Mouse (Mus musculus) liver, embryonic 15.5 days (tissue): ENCODE data around the gene Atp1a4. TPM values are rescaled to one million over a fixed set of nuclear protein-coding genes. Genes with fewer than 3 reads are reported as not detected.

ENCODE experiments used
- ATAC-seq: fragments of 200-750 bp; cut with Nextera tagmentation; 2 replicates; pipeline ENCODE4 v1.8.0; 2017; ENCODE audit warnings: moderate number of reproducible peaks, mild to moderate bottlenecking, moderate library complexity; ENCODE audit not compliant: insufficient read depth
- H3K27ac ChIP-seq: fragments of 300-500 bp; sonication (generic); replicated peaks from 2 replicates; pipeline ENCODE4 v1.5.1; 2015; ENCODE audit warnings: mild to moderate bottlenecking, inconsistent platforms
- H3K27me3 ChIP-seq: fragments of 300-500 bp; sonication (generic); 2 replicates; pipeline ENCODE4 v1.6.1; 2015; ENCODE audit warnings: mild to moderate bottlenecking, inconsistent platforms
- H3K36me3 ChIP-seq: fragments of 300-500 bp; sonication (generic); replicated peaks from 2 replicates; pipeline ENCODE4 v1.6.1; 2015; ENCODE audit warnings: moderate library complexity, mild to moderate bottlenecking, inconsistent platforms
- H3K4me1 ChIP-seq: fragments of 300-500 bp; sonication (generic); replicated peaks from 2 replicates; pipeline ENCODE4 v1.6.1; 2015; ENCODE audit warnings: inconsistent platforms
- H3K4me2 ChIP-seq: fragments of 300-500 bp; sonication (generic); 2 replicates; pipeline ENCODE4 v1.6.1; 2015; ENCODE audit warnings: moderate library complexity, mild to moderate bottlenecking, inconsistent platforms
- H3K4me3 ChIP-seq: fragments of 300-500 bp; sonication (generic); replicated peaks from 2 replicates; pipeline ENCODE4 v1.5.1; 2015; ENCODE audit warnings: mild to moderate bottlenecking, inconsistent platforms
- H3K9ac ChIP-seq: fragments of 300-500 bp; sonication (generic); 2 replicates; pipeline ENCODE4 v1.6.1; 2015; ENCODE audit warnings: moderate library complexity, mild to moderate bottlenecking, inconsistent platforms
- H3K9me3 ChIP-seq: fragments of 300-500 bp; sonication (generic); replicated peaks from 2 replicates; pipeline ENCODE4 v1.6.1; 2016; ENCODE audit warnings: inconsistent platforms
- WGBS: fragments of 180-500 bp; shearing (Covaris S2); methylation state at CpG from one replicate; pipeline ENCODE4 v1.1.7; 2015; ENCODE audit warnings: mixed read lengths; ENCODE audit not compliant: insufficient replicate concordance; 5-methylcytosine and 5-hydroxymethylcytosine counted together
- polyA plus RNA-seq: library from polyadenylated mRNA; unstranded; fragments of >200 nt; fragmentation: Nextera tagmentation; extraction: Ambion mirVana; gene quantifications from 2 replicates; pipeline ENCODE4 v1.2.1, GENCODE M21; 2015

The Atp1a4 gene
- polyA plus RNA-seq, result 0.02 TPM in 1 of 2 replicates, not detected in the other

GRCm38 (mm10) chr1:172258314-172258713, at the start of gene Atp1a4:
Gene Atp1a4 (minus strand): TSS chr1:172258414.
- Histone ChIP-seq H3K9ac (no peak within 1 kb of the TSS), H3K27ac (no peak within 1 kb of the TSS), H3K4me3 (no peak within 1 kb of the TSS), H3K36me3 (no peaks in the 10 kb centered on the region), H3K27me3 (no peaks in the 10 kb centered on the region), H3K4me1 (no peaks in the 10 kb centered on the region), H3K9me3 (no peaks in the 10 kb centered on the region), H3K4me2 (no peak within 1 kb of the TSS)
- 72% methylated on average over 6 of the region's 6 CpGs for WGBS
- ATAC-seq, result no peak

GRCm38 (mm10) chr1:172307936-172308335, 49.7 kb upstream of the Atp1a4 start:
- no peaks in the 10 kb centered on the region for H3K36me3 ChIP-seq

GRCm38 (mm10) chr1:172306885-172307284, 48.7 kb upstream of the Atp1a4 start:
- H3K9me3 ChIP-seq, result no peaks in the 10 kb centered on the region
- H3K9ac ChIP-seq, result no peak overlapping the region
- 63% methylated on average over 6 of the region's 6 CpGs for WGBS
- peaks cover 23% of the 10 kb centered on the region; the same call in 1 of the 2 replicates for H3K27me3 ChIP-seq
- ATAC-seq, result no peak
- H3K27ac ChIP-seq, result no peak overlapping the region
- no peak overlapping the region for H3K4me2 ChIP-seq
- peaks cover 62% of the 10 kb centered on the region for H3K4me1 ChIP-seq
- no peak overlapping the region for H3K4me3 ChIP-seq
- no peaks in the 10 kb centered on the region for H3K36me3 ChIP-seq

More at GRCm38 (mm10) chr1:172307936-172308335, 49.7 kb upstream of the Atp1a4 start:
- no peak overlapping the region for H3K4me3 ChIP-seq
- WGBS, result 66% methylated on average over 10 of the region's 10 CpGs
- peaks cover 19% of the 10 kb centered on the region; the same call in 1 of the 2 replicates for H3K27me3 ChIP-seq
- no peak for ATAC-seq
- H3K9ac ChIP-seq, result no peak overlapping the region
- H3K4me2 ChIP-seq, result no peak overlapping the region
- no peaks in the 10 kb centered on the region for H3K9me3 ChIP-seq
- H3K4me1 ChIP-seq, result peaks cover 63% of the 10 kb centered on the region
- H3K27ac ChIP-seq, result peak overlapping the region; percentile 45

- H3K27me3 ChIP-seq, result peaks cover 26% of the 10 kb centered on the region; the same call in 1 of the 2 replicates
- peaks cover 55% of the 10 kb centered on the region for H3K4me1 ChIP-seq
- no peaks in the 10 kb centered on the region for H3K36me3 ChIP-seq
- H3K9ac ChIP-seq, result no peak overlapping the region
- WGBS, result 12% methylated on average over 4 of the region's 4 CpGs
- no peak overlapping the region for H3K4me3 ChIP-seq
- ATAC-seq, result no peak
- H3K27ac ChIP-seq, result no peak overlapping the region
- no peak overlapping the region for H3K4me2 ChIP-seq
- H3K9me3 ChIP-seq, result no peaks in the 10 kb centered on the region
Measured at GRCm38 (mm10) chr1:172306196-172306595, 48.0 kb upstream of the Atp1a4 start.

- H3K9ac ChIP-seq, result no peak overlapping the region
- peaks cover 31% of the 10 kb centered on the region; the same call in 1 of the 2 replicates for H3K27me3 ChIP-seq
- no peaks in the 10 kb centered on the region for H3K36me3 ChIP-seq
- H3K4me3 ChIP-seq, result no peak overlapping the region
- ATAC-seq, result no peak
- no peak overlapping the region for H3K27ac ChIP-seq
- peaks cover 50% of the 10 kb centered on the region for H3K4me1 ChIP-seq
- WGBS, result 40% methylated on average over 3 of the region's 3 CpGs
- no peak overlapping the region for H3K4me2 ChIP-seq
- no peaks in the 10 kb centered on the region for H3K9me3 ChIP-seq
Measured at GRCm38 (mm10) chr1:172305635-172306034, 47.4 kb upstream of the Atp1a4 start.

GRCm38 (mm10) chr1:172305153-172305552, 46.9 kb upstream of the Atp1a4 start:
- H3K9ac ChIP-seq, result no peak overlapping the region
- no peak overlapping the region for H3K27ac ChIP-seq
- H3K4me2 ChIP-seq, result no peak overlapping the region
- WGBS, result 28% methylated on average over 2 of the region's 2 CpGs
- ATAC-seq, result no peak
- peaks cover 45% of the 10 kb centered on the region for H3K4me1 ChIP-seq
- no peak overlapping the region for H3K4me3 ChIP-seq
- H3K27me3 ChIP-seq, result peaks cover 33% of the 10 kb centered on the region
- no peaks in the 10 kb centered on the region for H3K9me3 ChIP-seq
- H3K36me3 ChIP-seq, result no peaks in the 10 kb centered on the region

GRCm38 (mm10) chr1:172304443-172304842, 46.2 kb upstream of the Atp1a4 start:
- ATAC-seq, result peak; percentile 63
- H3K27me3 ChIP-seq, result peaks cover 40% of the 10 kb centered on the region
- H3K4me3 ChIP-seq, result no peak overlapping the region
- H3K9ac ChIP-seq, result no peak overlapping the region
- no peaks in the 10 kb centered on the region for H3K9me3 ChIP-seq
- no peak overlapping the region for H3K27ac ChIP-seq
- peak overlapping the region; percentile 23; the same call in 1 of the 2 replicates for H3K4me2 ChIP-seq
- 12% methylated on average over 6 of the region's 6 CpGs for WGBS
- H3K36me3 ChIP-seq, result no peaks in the 10 kb centered on the region
- H3K4me1 ChIP-seq, result peaks cover 38% of the 10 kb centered on the region

GRCm38 (mm10) chr1:172302851-172303250, 44.6 kb upstream of the Atp1a4 start:
- H3K27me3 ChIP-seq, result peaks cover 54% of the 10 kb centered on the region
- WGBS, result 22% methylated on average over 6 of the region's 6 CpGs
- H3K27ac ChIP-seq, result no peak overlapping the region
- no peak overlapping the region for H3K4me3 ChIP-seq
- no peak for ATAC-seq
- no peaks in the 10 kb centered on the region for H3K36me3 ChIP-seq
- peaks cover 36% of the 10 kb centered on the region for H3K4me1 ChIP-seq
- no peak overlapping the region for H3K4me2 ChIP-seq
- no peaks in the 10 kb centered on the region for H3K9me3 ChIP-seq
- H3K9ac ChIP-seq, result no peak overlapping the region

GRCm38 (mm10) chr1:172302311-172302710, 44.1 kb upstream of the Atp1a4 start:
- Histone ChIP-seq H3K27me3 (peaks cover 59% of the 10 kb centered on the region), H3K36me3 (no peaks in the 10 kb centered on the region), H3K9me3 (no peaks in the 10 kb centered on the region), H3K4me2 (no peak overlapping the region), H3K4me1 (peaks cover 36% of the 10 kb centered on the region), H3K27ac (no peak overlapping the region), H3K9ac (no peak overlapping the region), H3K4me3 (no peak overlapping the region)
- 30% methylated on average over 3 of the region's 3 CpGs for WGBS
- no peak for ATAC-seq

- no peak for ATAC-seq
- no peak overlapping the region for H3K9ac ChIP-seq
- peaks cover 70% of the 10 kb centered on the region for H3K27me3 ChIP-seq
- no peaks in the 10 kb centered on the region for H3K9me3 ChIP-seq
- no peak overlapping the region for H3K27ac ChIP-seq
- no peaks in the 10 kb centered on the region for H3K36me3 ChIP-seq
- H3K4me3 ChIP-seq, result no peak overlapping the region
- no peak overlapping the region for H3K4me2 ChIP-seq
- H3K4me1 ChIP-seq, result peaks cover 35% of the 10 kb centered on the region
- WGBS, result 69% methylated on average over 12 of the region's 12 CpGs
Measured at GRCm38 (mm10) chr1:172301180-172301579, 43.0 kb upstream of the Atp1a4 start.

GRCm38 (mm10) chr1:172300247-172300646, 42.0 kb upstream of the Atp1a4 start:
- H3K27ac ChIP-seq, result no peak overlapping the region
- H3K4me3 ChIP-seq, result no peak overlapping the region
- H3K4me1 ChIP-seq, result peaks cover 26% of the 10 kb centered on the region
- WGBS, result 52% methylated on average over 5 of the region's 5 CpGs
- H3K9me3 ChIP-seq, result no peaks in the 10 kb centered on the region
- no peak overlapping the region for H3K9ac ChIP-seq
- no peak for ATAC-seq
- H3K27me3 ChIP-seq, result peaks cover 75% of the 10 kb centered on the region
- H3K4me2 ChIP-seq, result no peak overlapping the region
- no peaks in the 10 kb centered on the region for H3K36me3 ChIP-seq

- ATAC-seq, result no peak
- Histone ChIP-seq H3K4me1 (peaks cover 19% of the 10 kb centered on the region), H3K9me3 (no peaks in the 10 kb centered on the region), H3K27me3 (peaks cover 72% of the 10 kb centered on the region), H3K4me2 (no peak overlapping the region), H3K36me3 (no peaks in the 10 kb centered on the region), H3K4me3 (no peak overlapping the region), H3K9ac (no peak overlapping the region), H3K27ac (no peak overlapping the region)
- WGBS, result 68% methylated on average over 7 of the region's 7 CpGs
Measured at GRCm38 (mm10) chr1:172299528-172299927, 41.3 kb upstream of the Atp1a4 start.
